Mouse (Mus musculus) liver, embryonic 14.5 days (tissue): ENCODE results near the gene Dhx38. TPM values are rescaled to one million over a fixed set of nuclear protein-coding genes. Genes with fewer than 3 reads are reported as not detected.
A peak's percentile ranks its signal among the peaks of the same experiment; 100 is the strongest.

Experiments used
- ATAC-seq: fragments of 200-750 bp; cut with Nextera tagmentation; 2 replicates; pipeline ENCODE4 v1.8.0; 2017; ENCODE audit warnings: moderate number of reproducible peaks, mild to moderate bottlenecking, moderate library complexity; ENCODE audit not compliant: insufficient read depth
- DNase-seq, 3 experiments: peaks; one replicate each; pipeline ENCODE4 v3.0.0-alpha.2; 2012 to 2013; ENCODE audit warnings: low read depth in 3 of 3, low spot score in 3 of 3
- H3K27ac ChIP-seq: fragments of 300-500 bp; sonication (generic); 2 replicates; pipeline ENCODE4 v1.5.1; 2014; ENCODE audit warnings: moderate library complexity, mild to moderate bottlenecking, control low read depth, inconsistent platforms
- H3K27me3 ChIP-seq: fragments of 300-500 bp; sonication (generic); 2 replicates; pipeline ENCODE4 v1.6.1; 2014; ENCODE audit warnings: mild to moderate bottlenecking, low read length, moderate library complexity; ENCODE audit not compliant: control insufficient read depth, insufficient read depth
- H3K36me3 ChIP-seq: fragments of 300-500 bp; sonication (generic); replicated peaks from 2 replicates; pipeline ENCODE4 v1.6.1; 2014; ENCODE audit warnings: low read depth; ENCODE audit not compliant: control insufficient read depth, insufficient read depth
- H3K4me1 ChIP-seq, 2 experiments: fragments of 200-500 bp in 1 of 2; fragments of 300-500 bp in 1 of 2; sonication (generic) in 1 of 2; replicated peaks; 2 replicates each; pipeline ENCODE4 v1.6.1; 2012 to 2014; ENCODE audit warnings: antibody characterized with exemption in 1 of 2, inconsistent platforms in 1 of 2, low read length in 1 of 2; ENCODE audit not compliant: control insufficient read depth in 2 of 2, insufficient read depth in 2 of 2
- H3K4me2 ChIP-seq: fragments of 300-500 bp; sonication (generic); 2 replicates; pipeline ENCODE4 v1.6.1; 2014; ENCODE audit warnings: low read depth, mild to moderate bottlenecking, control low read depth, moderate library complexity
- H3K4me3 ChIP-seq, 2 experiments: fragments of 200-500 bp in 1 of 2; fragments of 300-500 bp in 1 of 2; sonication (generic) in 1 of 2; 2 replicates each; pipeline ENCODE4 v1.5.1; 2012 to 2014; ENCODE audit warnings: low read depth in 2 of 2, low read length in 2 of 2, mild to moderate bottlenecking in 2 of 2, control low read depth in 1 of 2, inconsistent platforms in 1 of 2, moderate library complexity in 1 of 2; ENCODE audit not compliant: insufficient read depth in 1 of 2
- H3K9ac ChIP-seq: fragments of 300-500 bp; sonication (generic); replicated peaks from 2 replicates; pipeline ENCODE4 v1.6.1; 2014; ENCODE audit warnings: mild to moderate bottlenecking, control low read depth, moderate library complexity
- H3K9me3 ChIP-seq: fragments of 300-500 bp; sonication (generic); 2 replicates; pipeline ENCODE4 v1.6.1; 2016; ENCODE audit warnings: low read length, mixed read lengths; ENCODE audit not compliant: control insufficient read depth
- CTCF ChIP-seq: IDR thresholded peaks from 2 replicates; pipeline ENCODE4 v1.5.1; 2016; ENCODE audit warnings: antibody characterized with exemption, low read depth, control low read depth
- EP300 ChIP-seq: IDR thresholded peaks from 2 replicates; pipeline ENCODE4 v1.6.1; 2016; ENCODE audit warnings: antibody characterized with exemption, low read depth
- WGBS: fragments of 180-500 bp; shearing (Covaris S2); extraction: QIAGEN DNeasy Blood & Tissue Kit; methylation state at CpG from one replicate; pipeline ENCODE4 v1.1.7; 2014; ENCODE audit not compliant: insufficient replicate concordance; 5-methylcytosine and 5-hydroxymethylcytosine counted together
- polyA plus RNA-seq, 2 experiments: library from polyadenylated mRNA; depleted of rRNA in 1 of 2; stranded (reverse) in 1 of 2; unstranded in 1 of 2; fragments of >200 nt; fragmentation: Nextera tagmentation in 1 of 2; extraction: Ambion mirVana in 1 of 2; gene quantifications; 2 replicates each; pipeline versions ENCODE4 v1.2.1 to v1.2.3; 2012 to 2014

Dhx38 gene
- polyA plus RNA-seq, 2 experiments, result 8.2 to 8.6 TPM

- H3K9me3 ChIP-seq, result no peaks in the 10 kb centered on the region
- H3K27ac ChIP-seq, result no peak overlapping the region
- no peaks in the 10 kb centered on the region for H3K4me1 ChIP-seq
- H3K36me3 ChIP-seq, result no peaks in the 10 kb centered on the region
- no peak for DNase-seq
- H3K27me3 ChIP-seq, result no peaks in the 10 kb centered on the region
- no peak overlapping the region for H3K4me3 ChIP-seq
- no peak overlapping the region for H3K4me2 ChIP-seq
- TF ChIP-seq CTCF (no peak), EP300 (no peak)
- no peak overlapping the region for H3K9ac ChIP-seq
- ATAC-seq, result no peak
- WGBS, result 40% methylated on average over 3 of the region's 3 CpGs
These were observed 25.7 kb upstream of the Dhx38 start for GRCm38 (mm10) chr8:109591367-109591766.

GRCm38 (mm10) chr8:109590901-109591300, 25.2 kb upstream of the Dhx38 start:
- Histone ChIP-seq H3K4me1 (no peaks in the 10 kb centered on the region), H3K27me3 (no peaks in the 10 kb centered on the region), H3K9me3 (no peaks in the 10 kb centered on the region), H3K4me2 (no peak overlapping the region), H3K9ac (no peak overlapping the region), H3K36me3 (no peaks in the 10 kb centered on the region), H3K27ac (no peak overlapping the region), H3K4me3 (no peak overlapping the region)
- DNase-seq (no peak), ATAC-seq (no peak)
- TF ChIP-seq CTCF (no peak), EP300 (no peak)
- 77% methylated on average over 9 of the region's 9 CpGs for WGBS

GRCm38 (mm10) chr8:109586972-109587504, 21.4 kb upstream of the Dhx38 start:
- no peaks in the 10 kb centered on the region for H3K36me3 ChIP-seq
- no peaks in the 10 kb centered on the region for H3K27me3 ChIP-seq
- 48% methylated on average over 7 of the region's 7 CpGs for WGBS
- no peak for TF ChIP-seq EP300
- TF ChIP-seq CTCF, result no peak
- no peaks in the 10 kb centered on the region for H3K9me3 ChIP-seq
- DNase-seq (no peak), ATAC-seq (peak; percentile 50; the same call in 1 of the 2 replicates)
- H3K4me1 ChIP-seq, result peaks cover 0 to 4% of the 10 kb centered on the region in 2 experiments; a peak in 2 of 4 replicates
- H3K9ac ChIP-seq, result no peak overlapping the region
- H3K27ac ChIP-seq, result no peak overlapping the region
- H3K4me2 ChIP-seq, result no peak overlapping the region
- H3K4me3 ChIP-seq, result no peak overlapping the region

- Histone ChIP-seq H3K4me1 (peaks cover 0 to 4% of the 10 kb centered on the region in 2 experiments; a peak in 2 of 4 replicates), H3K27ac (no peak overlapping the region), H3K4me3 (no peak overlapping the region), H3K9ac (no peak overlapping the region), H3K27me3 (no peaks in the 10 kb centered on the region), H3K36me3 (no peaks in the 10 kb centered on the region), H3K9me3 (no peaks in the 10 kb centered on the region), H3K4me2 (no peak overlapping the region)
- TF ChIP-seq EP300, result no peak
- no peak for TF ChIP-seq CTCF
- DNase-seq (no peak), ATAC-seq (no peak)
These were observed 20.0 kb upstream of the Dhx38 start for GRCm38 (mm10) chr8:109585652-109586051.

GRCm38 (mm10) chr8:109584830-109585229, 19.2 kb upstream of the Dhx38 start:
- Histone ChIP-seq H3K4me3 (no peak overlapping the region), H3K36me3 (no peaks in the 10 kb centered on the region), H3K27me3 (no peaks in the 10 kb centered on the region), H3K27ac (no peak overlapping the region), H3K4me2 (no peak overlapping the region), H3K9ac (no peak overlapping the region), H3K9me3 (no peaks in the 10 kb centered on the region), H3K4me1 (peaks cover 0 to 4% of the 10 kb centered on the region in 2 experiments; a peak in 2 of 4 replicates)
- ATAC-seq (no peak), DNase-seq (no peak)
- 67% methylated on average over 3 of the region's 3 CpGs for WGBS
- TF ChIP-seq EP300 (no peak), CTCF (no peak)
